Mouse (Mus musculus): Measurements from ENCODE around the gene Fsd1l.

DNA sequence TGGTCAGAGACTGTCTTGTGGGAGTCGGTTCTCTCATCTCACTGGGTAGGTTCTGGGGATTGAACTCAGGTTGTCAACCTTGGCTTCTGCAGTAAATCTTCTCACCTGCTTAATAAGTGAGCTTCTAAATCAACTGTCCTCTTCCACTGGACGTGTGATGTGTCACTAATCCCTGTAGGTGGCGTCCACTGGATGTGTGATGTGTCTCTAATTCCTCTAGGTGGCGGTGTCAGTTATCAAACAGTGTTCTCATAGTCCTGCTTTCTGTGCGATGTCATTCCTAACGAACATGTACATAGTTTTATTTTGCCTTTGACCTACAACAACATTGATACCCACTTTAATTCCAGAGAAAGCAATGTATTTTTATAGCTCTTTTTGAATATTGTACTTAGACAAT lies 30.8 kb upstream of the Fsd1l start:
- TF ChIP-seq CTCF (IDR thresholded peaks at IDR 0.05; ENCODE audit: extremely low read depth, insufficient read depth, insufficient read length, insufficient replicate concordance) = peak; percentile 18; the same call in 1 of the 2 replicates
- no peak for TF ChIP-seq POLR2A (IDR thresholded peaks at IDR 0.05; ENCODE audit: low read depth, low read length)
